29 mouse cellular contexts compared by ENCODE assay signal in genomic region chrX:152306224-152306623, GRCm38 (mm10). TPM values are rescaled to one million over a fixed set of nuclear protein-coding genes. Genes with fewer than 3 reads are reported as not detected.
DNase-seq lines count a peak whose midpoint lies in the region; ATAC-seq and TF ChIP-seq lines count a peak whose summit lies in the region.
"Had no signal": no experiment of that assay in that cellular context is flagged by ENCODE, and none has a peak within 500 bp of the region (broad histone marks: within the 10 kb centered on the region; RNA-seq: fewer than 3 reads in every experiment).

No protein-coding gene starts in this region.

- H3K27me3 ChIP-seq in liver, embryonic 14.5 days (ENCODE audit: control insufficient read depth, insufficient read depth, low read length): no peaks in the 10 kb centered on the region
- no peaks in the 10 kb centered on the region for H3K27me3 ChIP-seq in liver, postnatal 0 days (ENCODE audit: insufficient read depth, low read length)
- peaks cover 32% of the 10 kb centered on the region for H3K27me3 ChIP-seq in hindbrain, embryonic 14.5 days (ENCODE audit: control insufficient read depth, insufficient read depth, low read length)
- H3K27me3 ChIP-seq: CH12.LX; embryonic facial prominence, embryonic 13.5 days had no signal

- no peak for TF ChIP-seq CTCF in liver, embryonic 14.5 days (IDR thresholded peaks at IDR 0.05; ENCODE audit: low read depth)
- no peak for TF ChIP-seq CTCF in liver, postnatal 0 days (IDR thresholded peaks at IDR 0.05; ENCODE audit: low read depth)

- peak; percentile 30 for DNase-seq in ES-CJ7 (ENCODE audit: low read depth, low spot score)
- peak; percentile 73 for DNase-seq in ZHBTc4 (ENCODE audit: low read depth, low spot score)
- DNase-seq in liver, embryonic 14.5 days (ENCODE audit: low read depth in 3 of 3, low spot score in 3 of 3): no peak
- no peak for DNase-seq in liver, postnatal 0 days
- DNase-seq in urinary bladder, adult 2 months (ENCODE audit: low spot score): no peak
- DNase-seq in hindbrain, embryonic 14.5 days (ENCODE audit: low spot score): no peak
- no peak for DNase-seq in kidney, postnatal 14 days
- DNase-seq: adrenal gland, adult 2 months; adrenal gland, postnatal 14 days; B cell, adult 2 months; cerebellum, adult 11 months; cerebellum, adult 8-10 months; cerebellum, postnatal 10 days; cerebellum, postnatal 36 days; embryo, embryonic 11 days; gastrocnemius, postnatal 10 days; gastrocnemius, postnatal 36 days; heart, adult 2 months; heart, postnatal 14 days had no signal

- no peak for ATAC-seq in liver, embryonic 14.5 days (ENCODE audit: insufficient read depth)
- no peak for ATAC-seq in liver, postnatal 0 days
- ATAC-seq in hindbrain, embryonic 14.5 days (ENCODE audit: low FRiP score): no peak
- ATAC-seq: forebrain, embryonic 16.5 days; hindbrain, embryonic 16.5 days had no signal

- TF ChIP-seq EP300 in liver, embryonic 14.5 days (IDR thresholded peaks at IDR 0.05; ENCODE audit: low read depth): no peak
- TF ChIP-seq EP300 in liver, postnatal 0 days (IDR thresholded peaks at IDR 0.05; ENCODE audit: low read depth): no peak

- no peak overlapping the region for H3K4me3 ChIP-seq in liver, embryonic 14.5 days (ENCODE audit: insufficient read depth in 1 of 2, low read depth in 2 of 2, low read length in 2 of 2)
- H3K4me3 ChIP-seq in liver, postnatal 0 days (ENCODE audit: low read depth, low read length): no peak overlapping the region
- no peak overlapping the region for H3K4me3 ChIP-seq in hindbrain, embryonic 14.5 days (replicated peaks; ENCODE audit: low read length)
- H3K4me3 ChIP-seq: embryonic facial prominence, embryonic 10.5 days; embryonic facial prominence, embryonic 13.5 days; erythroblast, embryonic 14.5 days; forebrain, embryonic 12.5 days; heart, adult 2 months; heart, embryonic 10.5 days; heart, embryonic 13.5 days; hindbrain, embryonic 12.5 days had no signal

- no peak overlapping the region for H3K4me2 ChIP-seq in liver, embryonic 14.5 days (ENCODE audit: low read depth)
- H3K4me2 ChIP-seq in liver, postnatal 0 days (ENCODE audit: low read depth, low read length): no peak overlapping the region
- H3K4me2 ChIP-seq in hindbrain, embryonic 14.5 days (replicated peaks): no peak overlapping the region
- H3K4me2 ChIP-seq: embryonic facial prominence, embryonic 13.5 days; forebrain, embryonic 12.5 days; heart, embryonic 13.5 days; hindbrain, embryonic 12.5 days had no signal

- H3K9ac ChIP-seq in liver, embryonic 14.5 days (replicated peaks): no peak overlapping the region
- H3K9ac ChIP-seq in liver, postnatal 0 days (replicated peaks): no peak overlapping the region
- no peak overlapping the region for H3K9ac ChIP-seq in hindbrain, embryonic 14.5 days
- H3K9ac ChIP-seq: embryonic facial prominence, embryonic 13.5 days; forebrain, embryonic 12.5 days; heart, embryonic 13.5 days; hindbrain, embryonic 12.5 days had no signal

- 60% methylated on average over 2 of the region's 2 CpGs for WGBS in liver, embryonic 14.5 days (ENCODE audit: insufficient replicate concordance)
- 82% methylated on average over 2 of the region's 2 CpGs for WGBS in liver, postnatal 0 days (ENCODE audit: insufficient replicate concordance)
- 67% methylated on average over 2 of the region's 2 CpGs for WGBS in hindbrain, embryonic 14.5 days

- no peaks in the 10 kb centered on the region for H3K36me3 ChIP-seq in liver, embryonic 14.5 days (replicated peaks; ENCODE audit: control insufficient read depth, insufficient read depth, low read depth)
- H3K36me3 ChIP-seq in liver, postnatal 0 days (replicated peaks; ENCODE audit: insufficient read depth, low read length): no peaks in the 10 kb centered on the region
- no peaks in the 10 kb centered on the region for H3K36me3 ChIP-seq in hindbrain, embryonic 14.5 days (replicated peaks; ENCODE audit: control insufficient read depth, insufficient read depth)
- H3K36me3 ChIP-seq: forebrain, embryonic 12.5 days; heart, embryonic 10.5 days; heart, embryonic 13.5 days; hindbrain, embryonic 12.5 days had no signal

- peak overlapping the region; percentile 87 for H3K27ac ChIP-seq in liver, embryonic 14.5 days
- H3K27ac ChIP-seq in liver, postnatal 0 days (ENCODE audit: low read depth): peak overlapping the region; percentile 62
- H3K27ac ChIP-seq in hindbrain, embryonic 14.5 days: no peak overlapping the region
- H3K27ac ChIP-seq: embryonic facial prominence, embryonic 10.5 days; embryonic facial prominence, embryonic 13.5 days; forebrain, embryonic 12.5 days; heart, adult 2 months; heart, embryonic 10.5 days; heart, embryonic 13.5 days; hindbrain, embryonic 12.5 days had no signal

- peaks cover 15 to 21% of the 10 kb centered on the region in 2 experiments for H3K4me1 ChIP-seq in liver, embryonic 14.5 days (replicated peaks; ENCODE audit: control insufficient read depth in 2 of 2, insufficient read depth in 2 of 2, low read length in 1 of 2)
- 0 out of 2 replicates have a peak, but pooled peaks cover 2% of the 10 kb centered on the region for H3K4me1 ChIP-seq in liver, postnatal 0 days (ENCODE audit: insufficient read depth)
- no peaks in the 10 kb centered on the region for H3K4me1 ChIP-seq in hindbrain, embryonic 14.5 days (replicated peaks; ENCODE audit: control insufficient read depth, insufficient read depth, low read length)
- H3K4me1 ChIP-seq: embryonic facial prominence, embryonic 10.5 days; embryonic facial prominence, embryonic 13.5 days; forebrain, embryonic 12.5 days; heart, embryonic 10.5 days; heart, embryonic 13.5 days; hindbrain, embryonic 12.5 days had no signal

- no peaks in the 10 kb centered on the region for H3K9me3 ChIP-seq in liver, embryonic 14.5 days (ENCODE audit: control insufficient read depth, low read length)
- no peaks in the 10 kb centered on the region for H3K9me3 ChIP-seq in liver, postnatal 0 days (ENCODE audit: low read length)
- H3K9me3 ChIP-seq in hindbrain, embryonic 14.5 days (ENCODE audit: control insufficient read depth, low read length): no peaks in the 10 kb centered on the region
- H3K9me3 ChIP-seq: embryonic facial prominence, embryonic 10.5 days; embryonic facial prominence, embryonic 13.5 days; forebrain, embryonic 12.5 days; heart, embryonic 10.5 days; heart, embryonic 13.5 days; hindbrain, embryonic 12.5 days had no signal

RNA-seq across cellular contexts. Expression of gene Kantr, which starts 21.1 kb away (rescaled TPM):
- 2.1 and 3.1 TPM in 2 replicates for polyA plus RNA-seq in liver, embryonic 14.5 days (2012; rRNA removed)
- polyA plus RNA-seq in liver, embryonic 14.5 days (2014; fragmentation: Nextera tagmentation; extraction: Ambion mirVana): 2.0 and 2.6 TPM in 2 replicates
- polyA plus RNA-seq in liver, postnatal 0 days (2015; fragmentation: Nextera tagmentation; extraction: Ambion mirVana): 2.4 TPM in 2 replicates
- polyA plus RNA-seq in urinary bladder, adult 2 months (2012; rRNA removed): 12.1 and 14.1 TPM in 2 replicates
- 30.3 and 35.4 TPM in 2 replicates for polyA plus RNA-seq in hindbrain, embryonic 14.5 days (2014; fragmentation: Nextera tagmentation; extraction: Ambion mirVana)
- polyA plus RNA-seq: erythroblast, embryonic 14.5 days had no signal

RNA-seq across cellular contexts. Expression of gene Tspyl2, which starts 36.0 kb away (rescaled TPM):
- 6.4 and 10.6 TPM in 2 replicates for polyA plus RNA-seq in liver, embryonic 14.5 days (2012; rRNA removed)
- 3.1 and 4.1 TPM in 2 replicates for polyA plus RNA-seq in liver, embryonic 14.5 days (2014; fragmentation: Nextera tagmentation; extraction: Ambion mirVana)
- 3.4 and 3.9 TPM in 2 replicates for polyA plus RNA-seq in liver, postnatal 0 days (2015; fragmentation: Nextera tagmentation; extraction: Ambion mirVana)
- polyA plus RNA-seq in urinary bladder, adult 2 months (2012; rRNA removed): 61.4 and 72.4 TPM in 2 replicates
- polyA plus RNA-seq in hindbrain, embryonic 14.5 days (2014; fragmentation: Nextera tagmentation; extraction: Ambion mirVana): 39.9 and 40.2 TPM in 2 replicates

Comparison
In these comparisons a context has a peak if more than half of its experiments do, and no peak if none do; other contexts are left out.
1. DNase-seq: peak in ES-CJ7 (single experiment) and ZHBTc4 (single experiment); none in liver, embryonic 14.5 days (0 of 3), liver, postnatal 0 days (single experiment), urinary bladder, adult 2 months (single experiment), hindbrain, embryonic 14.5 days (single experiment) and kidney, postnatal 14 days (single experiment).